Mouse (Mus musculus): ENCODE data around the gene Mapk7.

The Mapk7 gene

DNA sequence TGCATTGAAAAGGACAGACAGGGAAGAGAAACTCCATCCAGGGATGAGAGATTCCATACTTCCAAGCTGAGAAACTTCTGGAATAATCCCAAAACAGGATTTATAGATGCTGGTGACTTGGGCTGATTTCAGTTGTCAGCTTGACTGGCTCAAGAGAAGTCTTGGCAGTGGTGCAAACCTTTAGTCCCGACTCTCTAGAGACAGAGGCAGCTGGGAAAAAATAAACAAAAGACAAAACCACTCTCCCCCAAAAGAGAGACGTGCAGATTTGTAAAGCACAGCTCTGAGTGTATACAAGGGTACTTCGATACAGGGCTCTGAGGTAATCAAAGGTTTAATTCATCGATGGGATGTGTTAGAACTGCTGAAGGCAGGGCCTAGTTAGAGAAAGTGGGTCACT, 28.8 kb downstream of the Mapk7 start:
- no peak for DNase-seq (ENCODE audit: low read depth, low spot score)

DNA sequence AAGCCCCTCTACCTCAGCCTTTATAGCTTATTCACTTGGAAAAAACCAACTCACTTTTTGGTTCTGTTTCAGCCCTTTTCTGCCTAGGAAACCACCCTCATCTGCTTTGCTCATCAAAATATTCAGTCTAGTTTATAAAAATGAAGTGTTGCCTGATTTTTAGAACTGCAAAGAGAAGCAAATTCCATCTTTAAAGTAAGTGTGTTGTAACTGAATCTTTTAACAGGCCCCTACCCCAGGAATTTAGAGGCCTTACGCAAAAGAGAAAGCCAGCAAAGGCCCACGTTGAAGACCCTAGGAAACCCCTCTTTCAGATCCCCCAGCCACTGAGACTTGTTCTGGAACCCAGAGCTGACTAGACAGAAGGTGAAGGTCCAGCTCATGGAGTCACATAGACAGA, 30.1 kb downstream of the Mapk7 start:
- no peak for DNase-seq (ENCODE audit: low read depth, low spot score)

DNA sequence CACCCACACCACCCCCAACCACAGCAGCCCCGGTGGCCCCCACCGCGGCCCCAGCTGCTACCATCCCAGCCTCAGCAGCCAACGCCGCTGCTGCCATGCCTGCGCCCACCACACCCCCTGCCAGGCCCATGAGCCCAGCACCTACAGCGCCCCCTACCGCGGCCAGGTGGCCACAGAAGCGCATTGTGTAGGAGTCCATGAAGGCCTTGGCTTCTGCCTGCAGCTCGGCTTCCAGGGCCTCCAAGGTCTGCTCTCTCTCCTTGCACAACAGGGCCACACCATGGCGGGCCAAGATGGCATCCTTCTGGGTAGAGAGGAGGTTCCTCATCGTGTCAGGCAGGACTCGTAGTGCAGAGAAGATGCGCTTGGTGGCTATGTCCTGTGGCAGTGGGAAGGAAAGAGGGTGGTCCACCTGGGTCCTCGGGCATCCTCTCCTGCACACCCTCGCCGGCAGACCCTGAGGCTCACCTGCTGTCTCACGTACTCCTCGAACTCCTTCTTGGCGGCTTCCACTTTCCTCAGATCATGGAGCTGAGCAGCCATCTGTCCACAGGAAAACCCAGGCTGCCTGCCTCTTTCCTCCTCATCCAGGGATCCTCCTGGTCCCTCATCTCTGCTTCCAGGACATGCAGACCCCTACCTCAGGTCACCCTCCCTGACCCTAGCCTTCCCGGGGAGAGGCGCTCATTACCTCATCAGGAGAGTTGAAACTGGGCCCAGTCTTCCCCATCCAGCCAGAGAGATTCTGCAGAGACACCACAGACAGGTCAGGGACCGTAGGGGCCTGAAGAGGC, 44.5 kb downstream of the Mapk7 start:
- DNase-seq (ENCODE audit: low read depth, low spot score): no peak

DNA sequence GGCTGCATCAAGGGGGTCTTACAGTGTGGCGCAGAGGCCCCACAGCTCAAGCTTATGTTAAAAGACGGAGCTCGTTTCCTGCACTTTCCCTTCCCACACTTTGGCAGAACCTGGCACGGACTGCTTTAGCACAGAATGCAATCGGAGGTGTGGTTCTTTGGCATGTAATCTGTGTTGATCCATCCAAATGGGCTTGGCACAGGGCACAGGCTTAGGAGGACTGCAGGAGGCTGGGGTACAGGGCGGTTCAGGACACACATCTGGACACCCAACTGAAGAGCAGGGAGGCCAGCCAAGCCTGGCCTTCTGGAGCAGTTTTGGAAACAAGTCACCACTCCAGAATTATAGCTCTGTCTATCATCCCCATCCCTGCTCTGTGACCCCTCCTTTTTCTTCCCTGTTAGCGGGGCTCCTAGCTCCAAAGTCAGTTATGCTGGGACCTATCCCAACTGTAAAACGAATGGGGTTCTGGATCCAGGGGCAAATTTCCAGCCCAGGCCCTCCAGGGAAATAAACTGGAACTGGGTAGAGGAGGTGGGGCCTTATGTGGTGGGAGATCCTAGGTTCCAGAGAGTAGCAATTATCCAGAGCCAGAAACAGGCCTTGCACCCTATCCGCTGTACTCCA, 45.5 kb downstream of the Mapk7 start:
- DNase-seq (ENCODE audit: low read depth, low spot score): no peak

DNA sequence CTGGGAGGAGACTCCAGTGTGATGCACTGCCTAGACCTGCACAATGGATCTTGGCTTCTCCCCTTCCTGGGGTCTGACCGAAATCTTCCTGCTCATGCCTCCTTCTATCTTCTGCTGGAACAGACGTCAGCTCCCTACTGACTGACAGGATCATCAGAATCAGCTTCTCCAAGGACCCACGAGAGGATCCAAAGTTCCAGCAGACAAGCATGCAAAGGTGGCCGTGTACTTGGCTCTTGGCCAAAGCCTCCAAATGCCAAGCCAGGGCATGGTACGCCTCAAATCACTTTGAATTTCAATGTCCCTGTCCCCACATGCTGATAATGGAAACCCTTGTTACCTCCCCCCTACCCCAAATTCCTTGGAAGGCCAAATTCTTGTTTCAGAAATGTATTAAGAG, 46.2 kb downstream of the Mapk7 start:
- DNase-seq (ENCODE audit: low read depth, low spot score): no peak

DNA sequence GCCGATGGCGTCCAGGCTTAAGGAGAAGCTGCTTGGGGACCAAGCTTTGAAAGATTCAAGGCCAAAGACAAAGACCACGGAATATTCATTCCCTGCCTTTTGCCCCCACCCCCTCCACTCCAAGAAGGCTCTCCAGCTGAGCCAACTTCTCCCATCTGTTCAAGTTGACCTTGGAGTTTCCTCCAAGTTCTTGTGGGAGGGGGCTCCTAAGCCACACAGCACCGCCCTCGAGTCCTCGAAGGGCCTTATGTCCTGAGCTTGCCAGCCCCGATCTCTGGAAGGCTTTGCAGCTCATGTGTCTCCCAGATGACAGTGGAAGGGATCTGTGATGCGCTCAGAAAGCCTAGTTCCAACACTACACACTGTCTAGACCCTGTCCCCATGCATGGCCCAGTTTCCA, 46.9 kb downstream of the Mapk7 start:
- DNase-seq (ENCODE audit: low read depth, low spot score): no peak

DNA sequence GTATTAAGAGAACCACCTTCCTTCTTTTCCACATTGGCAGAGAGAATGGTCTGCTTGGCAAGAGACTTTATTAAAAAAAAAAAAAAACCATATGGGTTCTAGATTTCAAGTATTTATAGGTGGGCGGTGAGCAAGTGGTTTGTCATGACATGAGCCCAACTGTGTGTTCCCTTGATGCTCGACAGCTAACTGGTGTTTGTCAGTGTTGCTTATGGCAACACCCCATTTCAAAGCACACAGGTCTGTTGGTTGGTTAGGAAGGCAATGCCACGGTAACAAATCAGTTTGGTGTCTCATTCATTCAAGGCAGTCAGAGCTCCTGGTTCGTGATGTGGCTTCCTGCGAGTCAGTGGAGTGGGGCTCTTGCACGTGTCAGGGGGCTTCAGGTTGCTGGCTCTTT, 50.4 kb downstream of the Mapk7 start:
- no peak for DNase-seq (ENCODE audit: low read depth, low spot score)

DNA sequence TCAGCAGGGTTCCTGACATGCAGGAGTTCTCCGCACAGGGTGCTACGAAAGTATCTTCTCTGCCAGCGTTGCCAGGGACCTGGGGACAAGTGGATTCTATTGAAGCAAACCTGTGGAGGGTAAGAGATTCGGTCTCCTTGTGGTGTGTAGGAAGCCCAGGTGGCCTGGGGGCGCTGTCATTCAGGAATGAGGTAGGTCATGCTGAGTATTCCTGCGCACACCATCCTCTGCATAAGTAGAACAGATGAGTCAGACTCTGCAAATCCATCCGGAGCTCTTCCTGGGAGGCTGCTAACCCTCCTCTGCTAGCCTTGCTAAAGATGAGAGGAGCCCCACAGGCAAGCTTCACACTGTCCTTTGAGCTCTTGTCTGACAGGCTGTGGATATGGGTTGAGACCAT, 52.5 kb downstream of the Mapk7 start:
- DNase-seq (ENCODE audit: low read depth, low spot score): no peak

DNA sequence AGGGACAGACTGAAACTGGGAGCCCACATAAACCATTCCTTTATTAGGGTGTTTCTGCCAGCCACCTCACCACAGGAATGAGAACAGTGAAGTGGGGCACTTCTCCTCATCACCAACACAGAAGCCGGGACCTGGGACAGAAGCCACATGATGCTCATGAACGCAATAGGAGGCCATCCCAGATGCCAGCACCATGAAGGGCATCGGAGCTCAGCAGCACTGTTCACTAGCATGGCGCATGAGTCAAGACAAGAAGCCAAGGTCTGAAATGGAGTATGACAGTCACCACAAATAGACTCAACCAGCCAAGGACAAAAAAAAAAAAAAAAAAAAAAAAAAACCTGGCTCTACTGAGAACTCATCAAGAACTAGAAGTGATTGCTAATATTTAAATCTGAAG, 53.8 kb downstream of the Mapk7 start:
- no peak for DNase-seq (ENCODE audit: low read depth, low spot score)

DNA sequence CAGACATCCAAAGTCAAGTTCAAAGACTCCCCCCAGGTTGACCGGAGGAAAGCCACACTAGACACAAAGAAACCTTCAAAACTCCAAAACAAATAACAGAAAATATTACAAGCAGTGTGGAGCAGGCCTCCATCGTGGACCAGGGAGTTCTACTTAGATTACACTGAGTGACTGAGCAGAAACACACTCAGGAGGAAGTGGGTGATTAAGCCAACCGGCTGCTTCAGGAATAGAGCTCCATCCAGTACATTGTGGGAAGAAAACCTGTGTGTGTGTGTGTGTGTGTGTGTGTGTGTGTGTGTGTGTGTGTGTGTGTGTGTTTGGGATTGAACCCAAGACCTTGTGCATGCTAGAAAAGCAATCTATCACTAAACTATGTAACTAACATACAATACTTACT, 55.0 kb downstream of the Mapk7 start:
- DNase-seq (ENCODE audit: low read depth, low spot score): no peak
